Mouse (Mus musculus) WW6 (cell line): ENCODE measurements around the gene Iqcf6.
A peak's percentile ranks its signal among the peaks of the same experiment; 100 is the strongest.

Experiments used
- DNase-seq: peaks from one replicate; pipeline ENCODE4 v3.0.0-alpha.2; 2013; ENCODE audit warnings: low read depth, low spot score

Gene Iqcf6

GRCm38 (mm10) chr9:106656820-106657219 is 30.4 kb downstream of the Iqcf6 start:
- DNase-seq = no peak

- DNase-seq = no peak
Measured at GRCm38 (mm10) chr9:106657592-106657991, 31.2 kb downstream of the Iqcf6 start.

GRCm38 (mm10) chr9:106659441-106659840 is 33.1 kb downstream of the Iqcf6 start:
- DNase-seq = no peak

- no peak for DNase-seq
Measured at GRCm38 (mm10) chr9:106659935-106660334, 33.6 kb downstream of the Iqcf6 start.

- no peak for DNase-seq
Measured at GRCm38 (mm10) chr9:106663200-106663599, 36.8 kb downstream of the Iqcf6 start.

- no peak for DNase-seq
Measured at GRCm38 (mm10) chr9:106664433-106664832, 38.1 kb downstream of the Iqcf6 start.

- no peak for DNase-seq
Measured at GRCm38 (mm10) chr9:106664856-106665255, 38.5 kb downstream of the Iqcf6 start.

- no peak for DNase-seq
Measured at GRCm38 (mm10) chr9:106673860-106674259, 47.5 kb downstream of the Iqcf6 start.

- peak; percentile 49 for DNase-seq
Measured at GRCm38 (mm10) chr9:106675480-106675879, 49.1 kb downstream of the Iqcf6 start.

- no peak for DNase-seq
Measured at GRCm38 (mm10) chr9:106675965-106676364, 49.6 kb downstream of the Iqcf6 start.

GRCm38 (mm10) chr9:106676571-106676970 is 50.2 kb downstream of the Iqcf6 start:
- DNase-seq = no peak
